Mouse (Mus musculus): ENCODE measurements at regions not wholly inside any gene's neighbourhood (a gene's known extent, or its start where the extent isn't known, plus 50 kb on each side); places are given as distances from the start of the nearest gene placed in this dataset.

- ATAC-seq (ENCODE audit: insufficient number of reproducible peaks, low FRiP score, low TSS enrichment), result no peak
These were observed 473.5 kb upstream of the Lcorl start for GRCm38 (mm10) chr5:46330880-46331279.
